Mouse (Mus musculus): ENCODE data around the gene Notch2. TPM values are rescaled to one million over a fixed set of nuclear protein-coding genes. Genes with fewer than 3 reads are reported as not detected.

The Notch2 gene
- polyA plus RNA-seq, 1 experiment: 5.1 TPM

DNA sequence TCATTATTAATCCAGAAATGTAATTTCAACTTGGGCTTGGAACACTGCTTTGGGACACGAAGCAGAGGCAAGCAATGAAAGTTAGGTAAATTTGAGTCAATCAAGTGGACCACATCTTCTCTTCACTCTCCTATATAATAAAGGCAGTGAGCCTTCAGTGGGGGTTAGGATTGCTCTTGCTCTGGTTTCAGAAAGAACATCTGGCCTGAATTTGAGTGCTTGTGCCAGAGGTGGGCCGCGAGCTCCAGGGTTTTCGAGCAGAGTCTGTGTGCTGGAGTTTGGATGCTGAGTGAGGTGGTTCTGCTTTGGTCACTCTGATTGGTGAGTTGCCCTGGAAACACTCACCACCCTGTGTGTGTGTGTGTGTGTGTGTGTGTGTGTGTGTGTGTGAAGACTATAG is 73.1 kb downstream of the Notch2 start:
- DNase-seq (ENCODE audit: low read depth, low spot score): no peak
- WGBS: 81% methylated on average over 4 of the region's 4 CpGs

DNA sequence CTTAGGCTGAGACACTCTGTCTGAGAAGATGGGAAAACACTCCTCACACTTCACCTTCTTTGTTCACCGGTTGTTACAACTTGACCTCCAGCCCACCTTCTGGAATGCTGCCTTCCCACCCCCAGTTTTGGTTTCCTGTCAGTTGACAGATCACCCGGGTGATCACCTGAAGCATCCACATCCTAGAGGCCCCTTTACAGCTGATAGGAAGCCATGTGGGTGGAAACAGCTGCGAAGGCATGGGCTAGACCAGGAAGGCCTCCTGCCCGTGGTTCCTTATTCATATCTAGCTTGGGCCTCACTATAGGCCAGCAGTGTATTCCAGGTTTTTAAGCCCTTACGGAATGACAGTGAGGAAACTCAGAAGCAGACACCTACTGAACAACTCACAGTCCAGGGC is 73.5 kb downstream of the Notch2 start:
- DNase-seq (ENCODE audit: low read depth, low spot score): no peak
- 79% methylated on average over 5 of the region's 5 CpGs for WGBS

- DNase-seq (ENCODE audit: low read depth, low spot score): no peak
- WGBS: 87% methylated on average over 3 of the region's 3 CpGs
Measured at GRCm38 (mm10) chr3:98087551-98087950, 74.2 kb downstream of the Notch2 start.

DNA sequence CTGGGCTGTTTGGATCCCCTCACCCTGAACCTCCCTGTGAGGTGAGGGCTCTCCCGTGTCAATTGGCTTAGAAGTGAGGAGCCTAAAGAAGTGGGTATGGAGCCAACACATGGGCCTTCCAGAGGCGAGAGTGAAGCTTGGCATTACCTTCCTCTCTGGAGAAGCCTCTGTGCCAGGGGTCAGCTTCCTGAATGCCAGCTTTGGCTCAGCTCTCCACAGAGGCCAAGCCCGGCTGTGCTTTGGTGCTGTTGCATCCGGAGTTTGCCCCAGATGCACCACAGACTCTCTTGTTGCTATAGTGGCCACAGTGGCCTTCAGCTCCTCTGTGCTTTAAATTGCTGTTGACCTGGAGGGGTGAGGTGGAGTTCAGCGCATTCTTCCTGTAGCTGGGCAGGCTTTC is 76.4 kb downstream of the Notch2 start:
- 69% methylated on average over 5 of the region's 5 CpGs for WGBS
- DNase-seq (ENCODE audit: low read depth, low spot score): no peak

GRCm38 (mm10) chr3:98090129-98090528 is 76.8 kb downstream of the Notch2 start:
- 80% methylated on average over 8 of the region's 8 CpGs for WGBS

DNA sequence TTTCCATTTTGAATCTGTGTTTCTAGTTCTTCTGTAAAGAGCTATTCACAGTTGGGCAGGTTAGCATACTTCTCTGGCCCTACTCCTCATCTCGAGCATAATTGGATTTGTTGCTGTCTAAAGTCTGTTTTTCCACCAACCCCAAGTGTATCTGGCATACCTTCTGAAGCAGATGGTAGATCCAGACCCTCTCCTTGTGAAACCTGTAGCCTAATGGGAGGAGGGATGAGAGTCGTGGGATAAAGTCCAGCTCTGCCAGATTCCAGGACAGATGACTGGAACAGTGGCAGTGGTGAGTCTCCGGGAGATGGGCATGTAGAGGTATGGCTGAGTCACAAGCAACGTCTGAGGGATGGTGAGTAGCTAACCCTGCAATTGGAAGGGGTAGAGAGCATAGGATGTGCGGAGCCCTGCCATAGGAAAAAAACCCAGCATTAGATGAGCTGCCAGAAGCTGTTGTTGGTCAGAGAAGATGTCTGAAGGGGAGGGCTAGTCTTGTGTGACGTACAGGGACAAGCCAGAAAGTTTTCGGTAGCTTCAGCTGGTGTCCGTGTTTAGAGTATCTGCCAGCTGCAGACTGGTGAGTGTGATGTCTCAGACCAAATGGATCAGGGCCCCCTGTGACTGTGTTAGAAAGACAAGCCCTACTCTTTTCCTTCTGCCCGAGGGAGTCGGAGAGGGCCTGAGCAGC is 79.5 kb downstream of the Notch2 start:
- WGBS: 82% methylated on average over 10 of the region's 10 CpGs

More at GRCm38 (mm10) chr3:98090129-98090528, 76.8 kb downstream of the Notch2 start:
- DNase-seq (ENCODE audit: low read depth, low spot score): no peak

GRCm38 (mm10) chr3:98093954-98094353 is 80.6 kb downstream of the Notch2 start:
- 86% methylated on average over 5 of the region's 5 CpGs for WGBS
- no peak for DNase-seq (ENCODE audit: low read depth, low spot score)

More for the DNA sequence above, 79.5 kb downstream of the Notch2 start:
- no peak for DNase-seq (ENCODE audit: low read depth, low spot score)

DNA sequence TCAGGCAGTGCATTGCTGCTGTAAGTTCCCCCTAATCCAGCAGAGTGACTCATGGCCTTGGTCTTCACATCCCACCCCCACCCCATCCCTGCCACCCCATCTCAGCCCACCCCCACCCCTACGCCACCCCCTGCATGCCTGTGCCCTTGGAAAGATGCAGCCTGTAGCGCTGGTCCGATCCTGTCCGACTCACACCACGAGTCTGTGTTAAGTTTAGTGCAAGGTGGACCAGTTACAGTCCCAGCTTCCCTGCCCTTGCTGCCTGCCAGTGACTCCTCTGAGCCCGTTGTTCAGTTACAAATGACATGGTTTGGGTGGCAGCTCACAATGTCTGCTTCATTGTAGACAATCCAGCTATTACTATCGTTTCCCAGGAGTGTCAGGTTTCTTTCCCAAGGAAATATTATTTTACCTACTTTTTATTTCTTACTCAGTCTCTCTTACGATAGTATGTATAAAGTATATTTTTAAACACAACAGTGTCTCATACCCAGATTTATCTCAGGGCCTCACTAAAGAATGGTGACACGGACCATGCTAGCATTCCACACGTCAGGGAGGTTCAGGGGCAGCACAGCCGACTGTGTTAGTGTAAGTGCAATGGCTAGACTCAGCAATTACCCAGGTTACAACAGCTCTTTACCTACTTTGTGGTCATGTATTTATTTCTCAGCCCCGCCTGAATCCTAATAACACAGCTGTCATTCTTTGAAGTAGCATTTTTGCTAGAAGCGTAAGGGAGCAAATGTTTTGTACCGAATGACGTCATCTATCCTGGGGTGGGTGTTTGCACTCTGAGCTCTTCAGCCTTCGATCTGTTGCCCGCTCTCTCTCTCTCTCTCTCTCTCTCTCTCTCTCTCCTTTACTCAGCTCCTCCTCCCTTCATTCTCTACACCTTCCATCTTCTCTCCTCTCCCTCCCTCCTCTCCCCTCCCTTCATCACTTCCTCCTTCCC is 81.6 kb downstream of the Notch2 start:
- WGBS: 73% methylated on average over 17 of the region's 17 CpGs
- no peak for DNase-seq (ENCODE audit: low read depth, low spot score)

- DNase-seq (ENCODE audit: low read depth, low spot score): no peak
- WGBS: 97% methylated on average over 7 of the region's 7 CpGs
Measured at GRCm38 (mm10) chr3:98096981-98097380, 83.7 kb downstream of the Notch2 start.

GRCm38 (mm10) chr3:98098676-98099075 is 85.3 kb downstream of the Notch2 start:
- peak; percentile 24 for DNase-seq (ENCODE audit: low read depth, low spot score)
- whole genome bisulfite sequencing: 38% methylated on average over 5 of the region's 5 CpGs

- 85% methylated on average over 10 of the region's 10 CpGs for WGBS
- DNase-seq (ENCODE audit: low read depth, low spot score): no peak
Measured at GRCm38 (mm10) chr3:98099287-98099686, 86.0 kb downstream of the Notch2 start.

DNA sequence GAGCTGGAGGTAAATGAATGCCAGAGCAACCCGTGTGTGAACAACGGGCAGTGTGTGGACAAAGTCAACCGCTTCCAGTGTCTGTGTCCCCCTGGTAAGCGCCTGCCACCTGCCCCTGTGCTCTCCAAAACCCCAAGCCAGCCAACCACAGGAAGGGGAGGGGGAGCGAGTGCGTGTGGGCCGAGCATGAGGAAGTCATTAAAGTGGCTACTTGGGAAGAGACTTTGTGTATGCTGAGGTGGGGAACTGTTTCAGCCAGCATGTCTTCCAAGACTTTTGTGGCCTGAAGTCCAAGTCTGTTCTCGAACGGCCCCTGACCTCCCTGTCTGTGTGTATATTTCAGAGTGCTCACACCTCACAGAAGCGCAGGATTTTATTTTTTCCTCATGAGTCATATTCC is 88.2 kb downstream of the Notch2 start:
- DNase-seq (ENCODE audit: low read depth, low spot score): no peak
- 71% methylated on average over 10 of the region's 10 CpGs for WGBS

- 73% methylated on average over 9 of the region's 9 CpGs for WGBS
- DNase-seq (ENCODE audit: low read depth, low spot score): no peak
Measured at GRCm38 (mm10) chr3:98104851-98105471, 91.6 kb downstream of the Notch2 start.

DNA sequence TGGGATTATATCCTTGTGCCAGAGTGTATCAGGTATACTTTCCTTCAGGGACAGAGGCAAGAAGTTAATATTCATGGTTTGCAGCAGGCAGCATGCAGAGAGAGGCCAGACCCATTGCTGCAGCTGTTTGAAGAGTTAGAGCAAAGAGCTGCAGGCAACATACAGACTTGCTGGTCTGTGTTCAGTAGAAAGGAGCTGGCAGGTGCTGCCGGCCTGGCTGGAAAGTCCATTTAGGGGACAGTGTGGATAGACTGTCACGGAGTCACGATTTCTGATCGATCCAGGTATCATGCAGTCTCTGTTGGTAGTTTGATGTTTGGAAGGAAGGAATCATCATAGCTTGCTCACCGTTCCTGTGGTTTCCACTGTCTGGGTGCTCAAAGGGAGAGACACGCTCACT is 92.2 kb downstream of the Notch2 start:
- no peak for DNase-seq (ENCODE audit: low read depth, low spot score)

GRCm38 (mm10) chr3:98106115-98106514 is 92.8 kb downstream of the Notch2 start:
- WGBS: 71% methylated on average over 4 of the region's 4 CpGs
- DNase-seq (ENCODE audit: low read depth, low spot score): no peak

More for the DNA sequence above, 92.2 kb downstream of the Notch2 start:
- 98% methylated on average over 6 of the region's 6 CpGs for WGBS

DNA sequence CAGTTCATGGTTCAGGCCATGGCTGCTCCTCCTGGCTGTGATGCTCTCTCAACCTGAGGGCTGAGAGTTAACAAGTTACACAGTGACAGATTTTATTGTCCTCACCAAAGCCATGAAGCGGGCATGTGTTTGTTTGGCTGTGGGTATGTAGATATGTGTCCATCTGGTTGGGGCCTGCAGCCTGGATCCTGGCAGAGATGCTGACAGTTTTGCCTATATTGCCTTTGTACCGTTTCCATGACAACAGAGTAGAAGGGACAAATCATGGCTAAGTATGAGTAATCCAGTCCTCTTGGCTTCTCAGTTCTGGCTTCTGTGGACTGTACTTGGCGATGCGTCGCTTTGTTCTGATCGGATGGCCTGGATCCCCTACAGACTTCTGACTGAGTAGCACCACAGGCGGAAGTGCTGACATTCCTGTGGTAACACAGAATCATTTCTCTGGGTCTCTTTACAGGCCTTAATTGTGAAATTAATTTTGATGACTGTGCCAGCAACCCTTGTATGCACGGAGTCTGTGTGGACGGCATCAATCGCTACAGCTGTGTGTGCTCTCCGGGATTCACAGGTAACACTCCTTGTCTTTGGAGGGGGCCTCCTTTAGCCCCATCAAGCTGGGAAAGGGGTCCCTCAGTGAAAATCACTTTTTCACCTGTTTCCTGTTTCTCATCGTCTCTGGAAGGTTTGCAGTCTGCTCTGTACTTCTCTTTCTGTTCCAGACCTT is 93.4 kb downstream of the Notch2 start:
- no peak for DNase-seq (ENCODE audit: low read depth, low spot score)
- 73% methylated on average over 12 of the region's 12 CpGs for WGBS

- WGBS: 57% methylated on average over 4 of the region's 4 CpGs
- DNase-seq (ENCODE audit: low read depth, low spot score): no peak
Measured at GRCm38 (mm10) chr3:98108416-98108815, 95.1 kb downstream of the Notch2 start.

DNA sequence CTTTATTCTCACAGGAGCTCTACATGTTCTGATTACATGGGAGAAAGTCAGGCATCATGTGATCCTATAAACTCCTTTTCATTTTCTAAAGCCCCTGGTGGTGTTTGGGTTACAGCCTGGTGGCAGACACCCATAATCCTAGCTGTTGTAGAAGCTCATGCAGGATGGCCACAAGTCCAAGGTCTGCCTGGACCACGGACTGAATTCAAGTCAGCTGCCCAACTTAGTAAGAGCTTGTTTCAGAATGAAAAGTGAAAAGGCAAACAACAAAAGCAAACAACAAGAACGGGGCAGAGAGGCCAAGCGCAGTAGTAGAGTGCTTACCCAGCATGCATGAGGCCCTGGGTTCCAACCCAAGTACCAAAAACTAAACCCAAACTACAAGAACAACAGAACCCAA is 95.5 kb downstream of the Notch2 start:
- DNase-seq (ENCODE audit: low read depth, low spot score): no peak
- WGBS: 63% methylated on average over 3 of the region's 3 CpGs

- DNase-seq (ENCODE audit: low read depth, low spot score): no peak
- WGBS: 93% methylated on average over 4 of the region's 4 CpGs
Measured at GRCm38 (mm10) chr3:98110610-98111009, 97.3 kb downstream of the Notch2 start.

- 91% methylated on average over 3 of the region's 3 CpGs for WGBS
- no peak for DNase-seq (ENCODE audit: low read depth, low spot score)
Measured at GRCm38 (mm10) chr3:98118252-98118651, 104.9 kb downstream of the Notch2 start.
